Mouse (Mus musculus): ENCODE results near the gene Wwc1.
"Not testable (repeated sequence)": the region's sequence is repeated elsewhere in the genome, so short reads cannot be mapped to it uniquely, and the experiment has no call there.

The Wwc1 gene

GRCm38 (mm10) chr11:35837156-35838126 lies 142.9 kb downstream of the Wwc1 start:
- DNase-seq (ENCODE audit: low spot score in 2 of 2) = no peak

- DNase-seq (ENCODE audit: low spot score in 2 of 2) = peak; percentile 95 to 96
These were observed 146.1 kb downstream of the Wwc1 start, which contains the start of gene Rars for GRCm38 (mm10) chr11:35834022-35834760. Gene Rars, minus strand, starts transcription at chr11:35834506.

GRCm38 (mm10) chr11:35833270-35833669 lies 147.1 kb downstream of the Wwc1 start:
- DNase-seq (ENCODE audit: low spot score in 2 of 2) = no peak

- peak in 1 of 2 experiments; percentile 54 for DNase-seq (ENCODE audit: low spot score in 2 of 2)
These were observed 148.2 kb downstream of the Wwc1 start for GRCm38 (mm10) chr11:35832139-35832538.

- DNase-seq (ENCODE audit: low spot score in 2 of 2) = no peak
These were observed 152.6 kb downstream of the Wwc1 start for GRCm38 (mm10) chr11:35827714-35828113.

GRCm38 (mm10) chr11:35816316-35816715 lies 164.0 kb downstream of the Wwc1 start:
- DNase-seq (ENCODE audit: low spot score in 2 of 2) = no peak

- no peak for DNase-seq (ENCODE audit: low spot score in 2 of 2)
These were observed 168.9 kb downstream of the Wwc1 start for GRCm38 (mm10) chr11:35811458-35811857.

GRCm38 (mm10) chr11:35801332-35801731 lies 179.0 kb downstream of the Wwc1 start:
- DNase-seq (ENCODE audit: low spot score in 2 of 2) = no peak

GRCm38 (mm10) chr11:35798874-35799273 lies 181.5 kb downstream of the Wwc1 start, which contains the start of gene Fbll1:
Gene Fbll1, minus strand, starts transcription at chr11:35798884.
- DNase-seq (ENCODE audit: low spot score in 2 of 2) = peak; percentile 40 to 44

- peak; percentile 91 to 92 for DNase-seq (ENCODE audit: low spot score in 2 of 2)
These were observed 181.9 kb downstream of the Wwc1 start for GRCm38 (mm10) chr11:35798495-35798820.

- peak; percentile 70 to 72 for DNase-seq (ENCODE audit: low spot score in 2 of 2)
These were observed 182.4 kb downstream of the Wwc1 start for GRCm38 (mm10) chr11:35797751-35798494.

- DNase-seq (ENCODE audit: low spot score in 2 of 2) = not testable (repeated sequence)
These were observed 187.5 kb downstream of the Wwc1 start for GRCm38 (mm10) chr11:35792800-35793199.

- no peak for DNase-seq (ENCODE audit: low spot score in 2 of 2)
These were observed 191.9 kb downstream of the Wwc1 start for GRCm38 (mm10) chr11:35788443-35788842.
